Mouse (Mus musculus): ENCODE measurements around the gene Cd300ld3.

- no peak for TF ChIP-seq CTCF (IDR thresholded peaks at IDR 0.05; ENCODE audit: insufficient read depth, low read depth, low read length)
- TF ChIP-seq POLR2A (IDR thresholded peaks at IDR 0.05; ENCODE audit: insufficient read depth, low read depth, low read length), result no peak
Observed at GRCm38 (mm10) chr11:115086213-115086612, 38.0 kb upstream of the Cd300ld3 start.
